Mouse (Mus musculus): Measurements from ENCODE around the gene Pou3f3. TPM values are rescaled to one million over a fixed set of nuclear protein-coding genes. Genes with fewer than 3 reads are reported as not detected.

Pou3f3 gene
- total RNA-seq, 2 experiments from 2014 or later, result 61.6 to 66.4 TPM

DNA sequence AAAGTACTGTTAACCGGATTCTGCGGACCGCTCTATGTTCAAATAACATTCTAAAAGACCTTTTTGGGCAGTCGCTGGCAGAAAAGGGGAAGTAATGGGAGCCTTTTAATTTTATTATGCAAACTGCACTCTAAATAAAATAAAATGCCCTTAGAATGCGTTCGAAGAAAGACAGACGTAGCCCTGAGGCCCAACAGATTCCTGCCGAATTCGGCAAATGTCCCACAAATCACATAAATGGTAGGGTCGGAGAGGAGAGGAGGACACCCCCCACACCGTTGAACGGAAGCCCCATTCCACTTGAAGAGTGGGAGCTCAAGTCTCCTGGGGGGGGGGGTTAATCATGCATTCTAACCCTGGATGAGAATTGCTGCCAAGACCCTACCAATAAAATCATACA, 8.3 kb upstream of the Pou3f3 start:
- H3K4me3 ChIP-seq, result peak overlapping the region; percentile 63
- no peak for DNase-seq (ENCODE audit: extremely low spot score in 1 of 2, low spot score in 2 of 2)
- H3K27ac ChIP-seq, result peak overlapping the region; percentile 98
- TF ChIP-seq CTCF (IDR thresholded peaks at IDR 0.05), result no peak
- intact Hi-C loops (cut with DNase I), result loop anchor here (2.0 to 5.0 kb wide), 2 partner anchors 146 to 195 kb away; no protein-coding TSS in a partner anchor

GRCm38 (mm10) chr1:42687756-42688540, 7.6 kb upstream of the Pou3f3 start:
- TF ChIP-seq CTCF (IDR thresholded peaks at IDR 0.05), result no peak
- intact Hi-C loops (cut with DNase I), result loop anchor here (2.0 to 5.0 kb wide), 2 partner anchors 147 to 196 kb away; no protein-coding TSS in a partner anchor
- DNase-seq (ENCODE audit: extremely low spot score in 1 of 2, low spot score in 2 of 2), result no peak
- peak overlapping the region; percentile 98 for H3K27ac ChIP-seq
- H3K4me3 ChIP-seq, result peak overlapping the region; percentile 63

DNA sequence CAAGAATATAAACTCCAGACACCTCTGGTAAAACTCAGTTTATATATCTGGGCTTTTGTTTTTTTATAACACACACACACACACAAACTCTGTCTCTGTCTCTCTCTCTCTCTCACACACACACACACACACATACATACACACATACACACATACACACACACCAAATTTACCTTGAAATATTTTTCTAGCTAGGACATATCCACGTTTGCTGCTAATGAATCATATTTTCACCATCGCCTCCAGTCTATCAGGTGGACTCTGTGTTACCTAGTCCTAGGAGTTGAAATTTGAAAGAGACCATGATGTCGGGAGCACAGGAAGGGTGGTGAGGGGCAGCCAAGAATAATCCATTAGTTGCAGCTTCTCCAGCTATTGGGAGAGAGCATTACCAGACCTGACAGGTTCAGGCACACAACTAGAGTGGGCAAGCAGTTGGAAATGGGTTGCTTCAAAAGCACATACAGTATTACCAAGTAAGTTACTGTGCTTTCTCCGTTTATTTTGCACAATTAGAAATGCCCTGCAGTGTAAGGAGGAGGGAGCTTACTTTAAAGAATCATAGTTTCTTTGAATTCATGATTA, 6.9 kb upstream of the Pou3f3 start:
- Histone ChIP-seq H3K4me3 (peak overlapping the region; percentile 29), H3K27ac (peak overlapping the region; percentile 78)
- no peak for DNase-seq (ENCODE audit: extremely low spot score in 1 of 2, low spot score in 2 of 2)
- TF ChIP-seq CTCF (IDR thresholded peaks at IDR 0.05), result no peak
- intact Hi-C loops (cut with DNase I), result loop anchor here (5.0 kb wide), 1 partner anchor 196 kb away; no protein-coding TSS in a partner anchor

DNA sequence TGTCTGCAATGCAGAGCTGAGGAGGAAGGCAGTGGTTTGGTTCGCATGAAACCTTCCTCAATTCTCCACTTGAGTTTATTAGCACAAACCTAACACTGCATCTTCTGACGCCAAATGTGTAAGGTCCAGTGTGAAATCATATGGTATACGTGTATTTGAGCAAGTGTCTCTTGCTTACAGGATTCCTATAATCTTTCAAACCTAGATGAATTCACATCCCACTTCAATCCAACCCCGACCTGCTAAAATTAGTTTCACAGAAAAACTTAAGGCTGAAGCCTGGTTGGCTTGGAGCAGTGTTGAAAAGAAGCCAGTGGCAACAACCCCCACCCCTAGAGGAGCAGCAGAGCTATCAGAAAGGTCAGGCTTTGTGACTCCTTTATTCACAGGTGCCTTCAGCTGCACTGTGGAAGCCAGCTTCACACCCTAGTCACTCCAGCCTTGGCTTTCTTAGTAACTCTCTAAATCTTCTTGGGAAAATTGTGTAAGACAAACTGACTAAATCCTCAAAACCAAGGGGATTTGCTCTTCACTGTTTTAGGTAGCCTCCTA, 5.5 kb upstream of the Pou3f3 start:
- TF ChIP-seq CTCF (IDR thresholded peaks at IDR 0.05), result no peak
- H3K27ac ChIP-seq, result peak overlapping the region; percentile 96

DNA sequence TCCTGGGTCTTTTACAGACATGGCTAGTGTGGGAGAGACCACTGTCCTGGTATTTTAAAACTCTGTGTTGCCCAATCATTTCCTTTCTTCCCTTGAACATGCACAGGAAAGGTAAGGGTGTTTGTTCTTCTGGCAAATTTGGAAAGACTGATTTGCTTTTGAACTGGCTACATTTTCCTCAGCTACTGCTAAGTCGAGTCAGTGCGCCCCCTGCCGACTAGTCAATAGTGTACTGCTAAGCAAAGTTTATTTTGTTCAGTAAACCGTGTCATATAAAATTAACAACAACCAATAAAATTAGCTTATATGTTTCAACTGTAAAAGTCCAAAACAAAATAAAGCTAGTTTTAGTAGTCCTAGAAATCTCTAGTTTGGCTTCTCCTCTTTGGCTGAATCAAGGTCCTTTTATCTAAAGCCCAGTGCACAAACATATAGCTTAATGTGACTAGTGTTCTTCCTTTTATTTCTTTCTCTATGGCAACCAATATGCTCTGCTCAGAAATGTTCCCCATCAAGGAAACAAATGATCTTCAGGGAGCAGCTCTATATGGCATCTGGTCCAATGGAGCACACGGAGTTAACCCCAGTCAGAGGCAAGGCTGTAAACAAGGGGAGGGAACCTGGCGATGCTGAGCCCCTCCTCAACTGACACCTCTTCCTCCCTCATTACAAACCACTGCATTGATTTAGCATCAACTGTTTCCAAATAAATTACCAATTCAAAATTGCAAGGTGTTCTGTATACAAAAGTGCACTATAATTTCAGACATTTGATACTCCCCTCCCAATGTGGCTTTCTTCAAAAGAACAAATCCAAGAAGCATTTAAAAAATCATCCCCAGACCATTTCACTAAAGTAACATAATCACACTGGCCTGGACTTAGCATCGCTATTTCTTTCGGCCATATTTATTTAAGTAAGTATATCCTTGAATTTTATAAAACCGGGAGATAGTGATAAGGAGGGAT, 4.1 kb upstream of the Pou3f3 start:
- Histone ChIP-seq H3K4me3 (peak overlapping the region; percentile 74), H3K27ac (peak overlapping the region; percentile 96)
- intact Hi-C loops (cut with DNase I), result loop anchor here (1.0 to 10.0 kb wide), 5 partner anchors 431 to 1657 kb away; no protein-coding TSS in a partner anchor
- DNase-seq (ENCODE audit: extremely low spot score in 1 of 2, low spot score in 2 of 2), result peak; percentile 79 to 81
- peak; percentile 91 for TF ChIP-seq CTCF (IDR thresholded peaks at IDR 0.05)

More for the DNA sequence above, 5.5 kb upstream of the Pou3f3 start:
- no peak for DNase-seq (ENCODE audit: extremely low spot score in 1 of 2, low spot score in 2 of 2)
- H3K4me3 ChIP-seq, result peak overlapping the region; percentile 74
- intact Hi-C loops (cut with DNase I), result loop anchor here (5.0 to 10.0 kb wide), 3 partner anchors 943 to 1655 kb away; no protein-coding TSS in a partner anchor

GRCm38 (mm10) chr1:42692221-42692620, 3.3 kb upstream of the Pou3f3 start:
- H3K4me3 ChIP-seq, result peak overlapping the region; percentile 74
- peak overlapping the region; percentile 96 for H3K27ac ChIP-seq
- intact Hi-C loops (cut with DNase I), result loop anchor here (1.0 to 10.0 kb wide), 5 partner anchors 431 to 1657 kb away; no protein-coding TSS in a partner anchor
- no peak for DNase-seq (ENCODE audit: extremely low spot score in 1 of 2, low spot score in 2 of 2)
- TF ChIP-seq CTCF (IDR thresholded peaks at IDR 0.05), result no peak

GRCm38 (mm10) chr1:42693101-42693715, 2.4 kb upstream of the Pou3f3 start:
- Histone ChIP-seq H3K27ac (peak overlapping the region; percentile 96), H3K4me3 (peak overlapping the region; percentile 74)
- intact Hi-C loops (cut with DNase I), result loop anchor here (2.0 to 10.0 kb wide), 4 partner anchors 432 to 1658 kb away; no protein-coding TSS in a partner anchor
- DNase-seq (ENCODE audit: extremely low spot score in 1 of 2, low spot score in 2 of 2), result peak in 1 of 2 experiments; percentile 24
- TF ChIP-seq CTCF (IDR thresholded peaks at IDR 0.05), result no peak

DNA sequence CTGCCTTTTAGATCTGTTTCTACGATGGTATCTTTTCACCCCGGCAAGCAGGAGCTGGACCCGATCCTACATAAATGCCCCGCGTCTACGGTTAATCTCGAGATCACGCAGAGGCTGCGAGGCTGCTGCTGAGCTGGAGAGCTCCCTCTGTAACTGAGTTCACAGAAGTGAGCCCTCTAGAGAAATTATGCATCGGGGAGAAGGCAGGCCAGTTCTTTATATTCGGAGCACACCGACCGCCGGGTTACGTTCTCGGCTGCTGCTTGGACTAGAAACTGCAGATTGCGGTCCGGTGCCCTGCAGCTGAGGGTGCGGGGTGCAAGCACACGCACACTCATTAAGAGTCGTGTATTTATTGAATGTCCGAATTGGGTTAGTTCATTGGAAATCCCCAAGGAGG, 1.7 kb upstream of the Pou3f3 start:
- peak; percentile 63 to 64 for DNase-seq (ENCODE audit: extremely low spot score in 1 of 2, low spot score in 2 of 2)
- Histone ChIP-seq H3K4me3 (peak overlapping the region; percentile 74), H3K27ac (peak overlapping the region; percentile 96)
- intact Hi-C loops (cut with DNase I), result loop anchor here (2.0 to 10.0 kb wide), 6 partner anchors 433 to 1659 kb away; no protein-coding TSS in a partner anchor
- TF ChIP-seq CTCF (IDR thresholded peaks at IDR 0.05), result no peak; the same call in 1 of the 2 replicates

DNA sequence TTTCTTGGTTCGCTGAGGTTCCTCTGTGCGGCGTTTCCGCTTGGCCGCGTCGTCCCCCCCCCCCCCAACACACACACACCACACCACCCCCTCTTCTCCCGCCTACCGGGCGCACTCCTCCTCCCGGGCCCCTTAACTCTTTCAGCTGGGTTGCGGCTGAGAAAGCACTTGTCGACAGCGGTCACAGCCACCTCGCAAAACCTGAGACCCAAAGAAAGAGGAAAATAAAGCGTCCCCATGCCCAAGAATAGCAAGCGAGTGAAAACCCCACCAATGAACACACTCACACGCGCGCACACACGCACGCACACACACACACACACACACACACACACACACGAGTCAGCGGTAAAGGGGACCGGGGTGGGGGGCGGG, 1.3 kb upstream of the Pou3f3 start:
- TF ChIP-seq CTCF (IDR thresholded peaks at IDR 0.05), result no peak
- intact Hi-C loops (cut with DNase I), result loop anchor here (2.0 to 10.0 kb wide), 5 partner anchors 795 to 1659 kb away; no protein-coding TSS in a partner anchor
- peak overlapping the region; percentile 74 for H3K4me3 ChIP-seq
- DNase-seq (ENCODE audit: extremely low spot score in 1 of 2, low spot score in 2 of 2), result no peak
- H3K27ac ChIP-seq, result peak overlapping the region; percentile 96
